Mouse (Mus musculus) B cell, adult (primary cell): ENCODE data around the gene Rpl41. TPM values are rescaled to one million over a fixed set of nuclear protein-coding genes. Genes with fewer than 3 reads are reported as not detected.

Source experiments
- total RNA-seq: library from RNA; stranded (reverse); gene quantifications from 4 replicates; pipeline ENCODE4 v1.2.4, GENCODE M21; 2023; ENCODE audit not compliant: inconsistent age

Gene Rpl41
- total RNA-seq: 3,879 to 4,089 TPM (median 3,915 TPM) in 4 replicates

GRCm38 (mm10) chr10:128548947-128549681 lies at the start of gene Rpl41:
Gene Rpl41 (minus strand): TSS chr10:128549305.

DNA sequence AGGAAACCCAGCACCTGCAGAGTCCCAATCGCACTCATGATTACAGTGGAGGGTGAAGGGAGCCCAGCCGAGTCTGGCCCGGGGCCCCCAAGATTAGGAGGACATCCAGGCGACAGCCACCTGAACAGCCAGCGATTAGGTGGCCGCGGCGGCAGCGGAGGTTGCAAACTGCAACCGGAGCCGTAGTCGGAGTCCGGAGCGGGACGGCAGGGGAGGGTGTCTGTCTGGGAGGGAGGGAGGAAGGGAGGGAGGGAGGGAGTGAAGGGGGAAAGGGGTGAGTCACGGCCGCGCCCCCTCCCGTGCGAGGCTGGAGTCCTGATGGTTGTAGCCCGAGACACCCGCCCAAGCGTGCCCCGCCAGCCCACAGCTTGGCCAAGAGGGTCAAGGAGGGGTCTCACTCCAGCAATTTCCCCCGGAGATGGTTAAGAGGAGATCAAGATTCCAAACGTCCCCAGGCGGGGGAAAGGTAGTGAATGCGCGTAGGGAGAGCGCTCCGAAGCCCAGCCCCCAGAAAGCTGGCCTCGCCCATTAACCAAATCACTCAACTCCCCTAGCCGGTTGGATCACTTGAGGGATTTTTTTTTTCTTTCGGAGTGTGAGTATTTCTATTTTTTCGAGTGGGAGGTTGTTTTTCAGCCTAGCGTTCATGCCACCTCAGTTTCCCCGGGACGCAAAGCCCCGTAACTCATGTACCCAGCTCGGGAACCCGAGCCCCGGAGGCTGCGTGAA lies 40.5 kb upstream of the Rpl41 start, which contains the start of gene Erbb3:
Gene Erbb3, minus strand, starts transcription at position 189 of the 729 bp plus-strand sequence.

DNA sequence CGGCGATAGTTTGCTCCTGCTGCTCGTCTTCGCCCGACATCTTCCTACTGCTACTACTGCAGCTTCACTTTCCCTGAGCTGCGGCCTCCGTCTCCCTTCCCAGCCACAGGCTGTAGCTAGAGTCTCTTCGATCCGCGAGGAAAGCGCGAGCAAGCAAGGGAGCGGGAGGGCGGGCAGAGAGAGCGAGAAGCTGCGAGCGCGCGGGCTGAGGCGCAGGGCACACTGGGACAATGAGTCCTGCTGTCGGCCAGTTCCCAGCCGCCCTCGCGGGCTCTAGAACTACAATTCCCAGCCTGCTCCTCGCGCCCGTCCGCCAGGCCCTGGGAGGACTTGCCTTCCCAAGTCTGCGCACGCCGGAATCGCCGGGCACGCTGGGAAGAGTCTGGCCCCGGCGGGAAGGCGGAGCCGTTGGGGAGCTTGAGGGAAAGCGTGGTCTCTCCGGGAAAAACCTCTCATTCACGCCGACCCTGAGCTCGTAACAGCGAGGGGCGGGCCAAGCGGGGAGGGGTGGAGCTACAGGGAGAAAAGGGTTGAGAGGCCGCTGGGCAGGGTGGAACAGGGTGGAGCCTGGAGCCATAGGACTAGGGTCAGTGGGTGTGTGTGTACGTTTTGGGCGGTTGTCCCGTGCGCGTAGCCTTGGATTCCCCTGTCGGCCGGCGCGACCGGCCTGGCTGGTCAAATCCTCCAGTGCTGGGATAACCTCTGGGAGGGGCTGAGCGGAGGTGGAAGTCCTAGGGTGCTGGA lies 16.9 kb upstream of the Rpl41 start, which contains the start of gene Pa2g4:
Gene Pa2g4, minus strand, starts transcription at position 200 of the 744 bp plus-strand sequence.

GRCm38 (mm10) chr10:128547361-128548032 lies 1.6 kb downstream of the Rpl41 start, which contains the start of gene Zc3h10:
Gene Zc3h10 (minus strand): TSS chr10:128547774.

GRCm38 (mm10) chr10:128525671-128526308 lies 23.3 kb downstream of the Rpl41 start, which contains the start of gene Esyt1:
Gene Esyt1 (minus strand): TSS chr10:128525871.

GRCm38 (mm10) chr10:128498590-128498989 lies 50.5 kb downstream of the Rpl41 start, which contains the start of gene Myl6b:
Gene Myl6b (minus strand): TSS chr10:128498685.

Other genes starting within 250 kb of the Rpl41 start
- 57.7 to 65.1 TPM (median 61.2 TPM) in 4 replicates for gene Pan2, start 246.0 kb downstream of the Rpl41 start, total RNA-seq
- 19.3 to 27.7 TPM (median 21.7 TPM) in 4 replicates for gene Cnpy2, start 226.8 kb downstream of the Rpl41 start, total RNA-seq
- gene Cs, start 211.6 kb downstream of the Rpl41 start, total RNA-seq: 105 to 106 TPM (median 105 TPM) in 4 replicates
- gene Coq10a, start 180.3 kb downstream of the Rpl41 start, total RNA-seq: 29.6 to 36.9 TPM (median 33.0 TPM) in 4 replicates
- gene Ankrd52, start 172.2 kb downstream of the Rpl41 start, total RNA-seq: 66.2 to 68.1 TPM (median 67.1 TPM) in 4 replicates
- gene Slc39a5, start 148.1 kb downstream of the Rpl41 start, total RNA-seq: 0.83 TPM in 1 of 4 replicates, not detected in the others
- 49.3 to 60.3 TPM (median 54.7 TPM) in 4 replicates for gene Nabp2, start 137.8 kb downstream of the Rpl41 start, total RNA-seq
- gene Rnf41, start 137.6 kb downstream of the Rpl41 start, total RNA-seq: 58.7 to 71.1 TPM (median 64.1 TPM) in 4 replicates
- 149 to 158 TPM (median 152 TPM) in 4 replicates for gene Smarcc2, start 90.1 kb downstream of the Rpl41 start, total RNA-seq
- gene Myl6, start 55.2 kb downstream of the Rpl41 start, total RNA-seq: 518 to 597 TPM (median 546 TPM) in 4 replicates
- 0.67 to 0.69 TPM in 2 of 4 replicates, not detected in the others for gene Myl6b, start 50.6 kb downstream of the Rpl41 start, total RNA-seq
- gene Esyt1, start 23.4 kb downstream of the Rpl41 start, total RNA-seq: 238 to 249 TPM (median 246 TPM) in 4 replicates
- 80.4 to 85.9 TPM (median 83.5 TPM) in 4 replicates for gene Zc3h10, start 1.5 kb downstream of the Rpl41 start, total RNA-seq
- 78.9 to 84.1 TPM (median 82.9 TPM) in 4 replicates for gene Pa2g4, start 16.7 kb upstream of the Rpl41 start, total RNA-seq
- 1.1 to 1.3 TPM (median 1.1 TPM) in 4 replicates for gene Erbb3, start 40.3 kb upstream of the Rpl41 start, total RNA-seq
- gene Rps26, start 77.4 kb upstream of the Rpl41 start, total RNA-seq: 1,201 to 1,335 TPM (median 1,220 TPM) in 4 replicates
- gene Ikzf4, start 96.7 kb upstream of the Rpl41 start, total RNA-seq: 0.15 TPM in 1 of 4 replicates, not detected in the others
- gene Suox, start 124.8 kb upstream of the Rpl41 start, total RNA-seq: 7.2 to 8.1 TPM (median 7.7 TPM) in 4 replicates
- 61.7 to 64.7 TPM (median 62.8 TPM) in 4 replicates for gene Rab5b, start 147.0 kb upstream of the Rpl41 start, total RNA-seq
- gene Pmel, start 154.9 kb upstream of the Rpl41 start, total RNA-seq: 0.54 to 0.83 TPM (median 0.67 TPM) in 4 replicates
- 44.0 to 57.4 TPM (median 48.5 TPM) in 4 replicates for gene Cdk2, start 155.7 kb upstream of the Rpl41 start, total RNA-seq
- 175 to 191 TPM (median 178 TPM) in 4 replicates for gene Dgka, start 195.6 kb upstream of the Rpl41 start, total RNA-seq
- gene Pym1, start 198.6 kb upstream of the Rpl41 start, total RNA-seq: 43.4 to 50.0 TPM (median 45.3 TPM) in 4 replicates
- 0.22 to 0.45 TPM in 2 of 4 replicates, not detected in the others for gene Mmp19, start 241.6 kb upstream of the Rpl41 start, total RNA-seq